Mouse (Mus musculus) lung, postnatal 0 days (tissue): ENCODE data around the gene Gm20388.

Experiments used
- CTCF ChIP-seq: IDR thresholded peaks from 2 replicates; pipeline ENCODE4 v1.5.1; 2016; ENCODE audit warnings: antibody characterized with exemption, mild to moderate bottlenecking
- EP300 ChIP-seq: IDR thresholded peaks from 2 replicates; pipeline ENCODE4 v1.6.1; 2016; ENCODE audit warnings: antibody characterized with exemption, mild to moderate bottlenecking, control low read depth

DNA sequence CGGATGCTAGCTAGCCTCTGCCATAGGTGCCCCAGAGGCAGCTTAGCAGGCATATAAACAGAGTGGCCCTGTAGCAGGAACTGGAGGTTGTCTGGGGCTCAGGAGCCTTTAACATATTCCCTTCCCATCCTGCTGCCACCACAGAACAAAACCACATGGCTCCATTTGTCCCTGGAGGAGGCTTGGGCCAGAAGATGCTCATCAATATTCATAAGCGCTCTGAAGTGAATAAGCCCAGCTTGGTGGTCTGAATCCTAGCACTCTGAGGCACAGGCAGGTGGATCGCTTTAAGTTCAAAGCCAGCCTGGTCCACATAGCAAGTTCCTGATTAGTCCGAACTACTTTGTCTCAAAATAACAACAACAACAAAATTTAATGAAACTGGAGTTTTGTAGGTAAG lies 22.6 kb upstream of the Gm20388 start:
- TF ChIP-seq EP300 (no peak), CTCF (no peak)
